Mouse (Mus musculus): ENCODE data around the gene Nsf. TPM values are rescaled to one million over a fixed set of nuclear protein-coding genes. Genes with fewer than 3 reads are reported as not detected.

The Nsf gene
- polyA plus RNA-seq, 1 experiment from 2014 or later: 26.8 TPM

GRCm38 (mm10) chr11:103941351-103941750 lies 12.5 kb downstream of the Nsf start:
- 78% methylated on average over 5 of the region's 5 CpGs for WGBS
- Histone ChIP-seq H3K36me3 (ENCODE audit: control insufficient read depth, insufficient read depth, low read length) (0 out of 2 replicates have a peak, but pooled peaks cover 3% of the 10 kb centered on the region), H3K4me1 (ENCODE audit: control insufficient read depth in 2 of 2, insufficient read depth in 2 of 2, low read length in 2 of 2) (no peaks in the 10 kb centered on the region), H3K27ac (replicated peaks in 1 of 2; ENCODE audit: control insufficient read depth in 1 of 2, insufficient read depth in 1 of 2, low read depth in 2 of 2, low read length in 2 of 2) (no peak overlapping the region), H3K9ac (ENCODE audit: low read length) (no peak overlapping the region), H3K27me3 (ENCODE audit: control insufficient read depth, insufficient read depth, low read length) (no peaks in the 10 kb centered on the region), H3K4me2 (ENCODE audit: low read length) (no peak overlapping the region), H3K9me3 (ENCODE audit: control insufficient read depth, low read length) (no peaks in the 10 kb centered on the region), H3K4me3 (ENCODE audit: control insufficient read depth in 1 of 2, insufficient read depth in 1 of 2, low read depth in 1 of 2, low read length in 2 of 2) (no peak overlapping the region)
- ATAC-seq (ENCODE audit: insufficient number of reproducible peaks, insufficient read depth, low FRiP score, low read depth): no peak

- no peak for ATAC-seq (ENCODE audit: insufficient number of reproducible peaks, insufficient read depth, low FRiP score, low read depth)
- 72% methylated on average over 6 of the region's 6 CpGs for WGBS
Measured at GRCm38 (mm10) chr11:103940887-103941286, 13.0 kb downstream of the Nsf start.

DNA sequence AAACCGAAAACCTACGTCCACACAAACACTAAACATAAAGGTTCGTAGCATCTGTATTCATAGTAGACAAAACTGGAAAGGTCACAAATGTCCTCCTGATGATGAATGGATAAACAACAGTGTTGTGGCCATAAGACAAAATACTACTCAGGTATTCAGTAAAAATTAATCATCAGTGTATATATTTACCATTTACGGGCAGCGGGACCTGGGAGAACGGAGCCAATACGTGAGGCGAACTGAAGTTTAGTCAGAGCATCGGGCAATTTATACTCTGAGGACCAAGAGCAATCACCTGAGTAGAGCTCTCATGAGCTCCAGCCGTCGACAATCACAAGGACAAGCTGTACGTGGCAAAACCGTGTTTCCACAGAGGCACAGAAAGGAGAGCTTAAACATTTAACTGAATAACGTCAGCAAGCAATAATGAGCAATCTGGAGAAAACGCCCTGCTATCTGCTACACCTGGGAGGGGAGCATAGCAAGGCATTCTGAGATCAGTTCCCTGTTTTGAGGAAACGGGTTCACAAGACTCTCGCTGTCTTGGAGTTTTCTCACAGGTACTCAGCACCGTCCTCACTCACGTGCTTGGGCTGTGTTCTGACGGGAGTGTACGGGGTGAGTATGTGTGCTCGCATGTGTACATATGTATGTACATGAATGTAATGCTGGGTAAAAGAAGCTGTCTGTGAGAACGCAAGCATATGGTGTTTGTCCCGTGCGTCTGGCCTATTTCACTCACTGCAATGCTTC lies 15.7 kb downstream of the Nsf start:
- H3K9ac ChIP-seq (ENCODE audit: low read length): no peak overlapping the region
- no peak for ATAC-seq (ENCODE audit: insufficient number of reproducible peaks, insufficient read depth, low FRiP score, low read depth)
- WGBS: 86% methylated on average over 25 of the region's 25 CpGs
- no peak overlapping the region for H3K27ac ChIP-seq (replicated peaks in 1 of 2; ENCODE audit: control insufficient read depth in 1 of 2, insufficient read depth in 1 of 2, low read depth in 2 of 2, low read length in 2 of 2)
- no peak overlapping the region for H3K4me3 ChIP-seq (ENCODE audit: control insufficient read depth in 1 of 2, insufficient read depth in 1 of 2, low read depth in 1 of 2, low read length in 2 of 2)
- H3K4me1 ChIP-seq (ENCODE audit: control insufficient read depth in 2 of 2, insufficient read depth in 2 of 2, low read length in 2 of 2): no peaks in the 10 kb centered on the region
- no peaks in the 10 kb centered on the region for H3K9me3 ChIP-seq (ENCODE audit: control insufficient read depth, low read length)
- 0 out of 2 replicates have a peak, but pooled peaks cover 3% of the 10 kb centered on the region for H3K36me3 ChIP-seq (ENCODE audit: control insufficient read depth, insufficient read depth, low read length)
- no peak overlapping the region for H3K4me2 ChIP-seq (ENCODE audit: low read length)
- H3K27me3 ChIP-seq (ENCODE audit: control insufficient read depth, insufficient read depth, low read length): no peaks in the 10 kb centered on the region

More at GRCm38 (mm10) chr11:103940887-103941286, 13.0 kb downstream of the Nsf start:
- no peaks in the 10 kb centered on the region for H3K27me3 ChIP-seq (ENCODE audit: control insufficient read depth, insufficient read depth, low read length)
- no peak overlapping the region for H3K4me2 ChIP-seq (ENCODE audit: low read length)
- H3K4me1 ChIP-seq (ENCODE audit: control insufficient read depth in 2 of 2, insufficient read depth in 2 of 2, low read length in 2 of 2): no peaks in the 10 kb centered on the region
- no peak overlapping the region for H3K4me3 ChIP-seq (ENCODE audit: control insufficient read depth in 1 of 2, insufficient read depth in 1 of 2, low read depth in 1 of 2, low read length in 2 of 2)
- H3K9me3 ChIP-seq (ENCODE audit: control insufficient read depth, low read length): no peaks in the 10 kb centered on the region
- 0 out of 2 replicates have a peak, but pooled peaks cover 3% of the 10 kb centered on the region for H3K36me3 ChIP-seq (ENCODE audit: control insufficient read depth, insufficient read depth, low read length)
- no peak overlapping the region for H3K27ac ChIP-seq (replicated peaks in 1 of 2; ENCODE audit: control insufficient read depth in 1 of 2, insufficient read depth in 1 of 2, low read depth in 2 of 2, low read length in 2 of 2)
- no peak overlapping the region for H3K9ac ChIP-seq (ENCODE audit: low read length)

DNA sequence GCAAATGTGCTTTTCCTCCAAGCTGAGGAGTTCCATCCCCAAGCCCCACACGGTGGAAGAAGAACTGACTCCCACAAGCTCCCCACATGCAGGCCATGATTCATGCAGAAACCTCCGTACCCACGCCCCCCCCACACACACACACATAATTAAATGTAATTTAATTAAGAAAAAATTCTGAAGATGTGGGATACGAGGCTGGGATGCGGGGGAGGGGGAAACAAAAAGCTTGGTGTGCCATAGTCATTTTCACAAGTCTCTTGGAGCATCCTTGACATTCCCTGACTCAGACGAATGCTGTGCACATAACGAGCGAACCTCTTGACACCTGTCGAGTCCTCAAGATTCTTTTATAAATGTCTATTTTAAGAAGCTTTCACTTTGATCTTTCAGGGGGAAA lies 16.4 kb downstream of the Nsf start:
- no peak overlapping the region for H3K4me2 ChIP-seq (ENCODE audit: low read length)
- 79% methylated on average over 9 of the region's 9 CpGs for WGBS
- H3K4me1 ChIP-seq (ENCODE audit: control insufficient read depth in 2 of 2, insufficient read depth in 2 of 2, low read length in 2 of 2): no peaks in the 10 kb centered on the region
- no peak overlapping the region for H3K4me3 ChIP-seq (ENCODE audit: control insufficient read depth in 1 of 2, insufficient read depth in 1 of 2, low read depth in 1 of 2, low read length in 2 of 2)
- ATAC-seq (ENCODE audit: insufficient number of reproducible peaks, insufficient read depth, low FRiP score, low read depth): no peak
- H3K9me3 ChIP-seq (ENCODE audit: control insufficient read depth, low read length): no peaks in the 10 kb centered on the region
- no peak overlapping the region for H3K27ac ChIP-seq (replicated peaks in 1 of 2; ENCODE audit: control insufficient read depth in 1 of 2, insufficient read depth in 1 of 2, low read depth in 2 of 2, low read length in 2 of 2)
- 0 out of 2 replicates have a peak, but pooled peaks cover 3% of the 10 kb centered on the region for H3K36me3 ChIP-seq (ENCODE audit: control insufficient read depth, insufficient read depth, low read length)
- H3K27me3 ChIP-seq (ENCODE audit: control insufficient read depth, insufficient read depth, low read length): no peaks in the 10 kb centered on the region
- H3K9ac ChIP-seq (ENCODE audit: low read length): no peak overlapping the region

DNA sequence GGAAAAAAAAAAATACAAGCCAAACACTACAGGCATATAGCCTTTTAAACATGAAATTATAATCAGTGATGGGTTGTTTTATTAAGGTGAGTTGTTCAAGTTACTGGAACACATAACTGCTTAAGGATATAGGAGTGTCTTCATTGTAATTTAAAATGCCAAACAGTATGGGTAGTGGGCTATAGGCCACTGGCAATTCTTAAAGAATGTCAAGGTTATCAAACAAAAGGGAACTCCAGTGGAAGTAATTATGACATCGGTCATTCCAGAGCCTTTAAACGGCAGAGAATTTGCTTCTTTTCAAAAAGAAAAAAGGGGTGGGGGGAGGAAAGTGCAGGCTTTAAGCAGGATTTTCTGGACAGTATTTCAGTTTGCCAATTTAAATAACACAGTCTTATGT lies 18.1 kb downstream of the Nsf start:
- Histone ChIP-seq H3K9me3 (ENCODE audit: control insufficient read depth, low read length) (no peaks in the 10 kb centered on the region), H3K4me3 (ENCODE audit: control insufficient read depth in 1 of 2, insufficient read depth in 1 of 2, low read depth in 1 of 2, low read length in 2 of 2) (no peak overlapping the region), H3K4me2 (ENCODE audit: low read length) (no peak overlapping the region), H3K27ac (replicated peaks in 1 of 2; ENCODE audit: control insufficient read depth in 1 of 2, insufficient read depth in 1 of 2, low read depth in 2 of 2, low read length in 2 of 2) (no peak overlapping the region), H3K36me3 (ENCODE audit: control insufficient read depth, insufficient read depth, low read length) (0 out of 2 replicates have a peak, but pooled peaks cover under 1% of the 10 kb centered on the region), H3K9ac (ENCODE audit: low read length) (no peak overlapping the region), H3K27me3 (ENCODE audit: control insufficient read depth, insufficient read depth, low read length) (no peaks in the 10 kb centered on the region), H3K4me1 (ENCODE audit: control insufficient read depth in 2 of 2, insufficient read depth in 2 of 2, low read length in 2 of 2) (no peaks in the 10 kb centered on the region)
- no peak for ATAC-seq (ENCODE audit: insufficient number of reproducible peaks, insufficient read depth, low FRiP score, low read depth)
- 63% methylated on average over 2 of the region's 2 CpGs for WGBS

DNA sequence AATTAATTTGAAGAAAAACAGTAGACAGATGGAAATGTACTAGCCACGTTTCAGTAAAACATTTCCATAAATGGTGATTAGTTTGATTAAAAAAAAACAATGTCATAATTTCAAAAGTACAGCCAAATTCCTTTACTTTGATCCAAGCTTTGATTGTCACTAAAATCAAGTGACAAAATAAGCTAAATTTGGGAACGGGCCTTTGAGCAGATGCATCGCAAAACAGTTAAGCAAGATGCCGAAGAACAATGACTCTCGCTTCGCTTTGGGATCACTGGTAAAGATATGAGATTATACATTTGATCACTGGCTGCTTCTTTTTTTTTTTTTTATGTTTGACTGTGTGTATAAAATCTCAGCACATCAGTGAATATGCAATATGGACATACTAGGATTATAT lies 20.0 kb downstream of the Nsf start:
- H3K36me3 ChIP-seq (ENCODE audit: control insufficient read depth, insufficient read depth, low read length): peaks cover 9% of the 10 kb centered on the region; the same call in 1 of the 2 replicates
- no peaks in the 10 kb centered on the region for H3K4me1 ChIP-seq (ENCODE audit: control insufficient read depth in 2 of 2, insufficient read depth in 2 of 2, low read length in 2 of 2)
- 89% methylated on average over 6 of the region's 6 CpGs for WGBS
- H3K4me2 ChIP-seq (ENCODE audit: low read length): no peak overlapping the region
- H3K9ac ChIP-seq (ENCODE audit: low read length): no peak overlapping the region
- H3K27me3 ChIP-seq (ENCODE audit: control insufficient read depth, insufficient read depth, low read length): no peaks in the 10 kb centered on the region
- H3K27ac ChIP-seq (replicated peaks in 1 of 2; ENCODE audit: control insufficient read depth in 1 of 2, insufficient read depth in 1 of 2, low read depth in 2 of 2, low read length in 2 of 2): no peak overlapping the region
- H3K4me3 ChIP-seq (ENCODE audit: control insufficient read depth in 1 of 2, insufficient read depth in 1 of 2, low read depth in 1 of 2, low read length in 2 of 2): no peak overlapping the region
- H3K9me3 ChIP-seq (ENCODE audit: control insufficient read depth, low read length): no peaks in the 10 kb centered on the region
- ATAC-seq (ENCODE audit: insufficient number of reproducible peaks, insufficient read depth, low FRiP score, low read depth): no peak

DNA sequence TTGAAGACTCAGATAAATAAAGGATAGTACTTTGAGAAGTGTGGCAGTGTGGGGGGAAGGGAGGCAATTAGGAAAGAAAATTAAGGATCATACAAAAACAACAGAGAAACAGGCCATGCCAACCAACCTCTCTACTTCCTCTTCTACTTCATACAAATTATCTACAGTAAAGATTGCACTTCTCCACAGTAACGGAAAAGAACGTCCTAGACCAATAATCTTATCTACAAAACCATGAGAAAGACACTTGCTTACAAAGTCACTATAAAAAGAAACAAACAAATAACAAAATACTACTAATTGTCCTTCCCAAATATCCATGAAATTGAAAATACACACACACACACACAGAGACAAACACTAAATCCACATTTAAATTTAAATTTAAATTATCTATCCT lies 29.9 kb downstream of the Nsf start:
- no peak overlapping the region for H3K9ac ChIP-seq (ENCODE audit: low read length)

GRCm38 (mm10) chr11:103923272-103923671 lies 30.6 kb downstream of the Nsf start:
- no peak for ATAC-seq (ENCODE audit: insufficient number of reproducible peaks, insufficient read depth, low FRiP score, low read depth)
- no peaks in the 10 kb centered on the region for H3K4me1 ChIP-seq (ENCODE audit: control insufficient read depth in 2 of 2, insufficient read depth in 2 of 2, low read length in 2 of 2)
- no peak overlapping the region for H3K27ac ChIP-seq (replicated peaks in 1 of 2; ENCODE audit: control insufficient read depth in 1 of 2, insufficient read depth in 1 of 2, low read depth in 2 of 2, low read length in 2 of 2)
- 73% methylated on average over 4 of the region's 4 CpGs for WGBS
- peaks cover 29% of the 10 kb centered on the region for H3K36me3 ChIP-seq (ENCODE audit: control insufficient read depth, insufficient read depth, low read length)
- no peak overlapping the region for H3K9ac ChIP-seq (ENCODE audit: low read length)
- H3K27me3 ChIP-seq (ENCODE audit: control insufficient read depth, insufficient read depth, low read length): no peaks in the 10 kb centered on the region
- no peak overlapping the region for H3K4me3 ChIP-seq (ENCODE audit: control insufficient read depth in 1 of 2, insufficient read depth in 1 of 2, low read depth in 1 of 2, low read length in 2 of 2)
- no peak overlapping the region for H3K4me2 ChIP-seq (ENCODE audit: low read length)
- H3K9me3 ChIP-seq (ENCODE audit: control insufficient read depth, low read length): no peaks in the 10 kb centered on the region

More for the DNA sequence above, 29.9 kb downstream of the Nsf start:
- H3K4me1 ChIP-seq (ENCODE audit: control insufficient read depth in 2 of 2, insufficient read depth in 2 of 2, low read length in 2 of 2): no peaks in the 10 kb centered on the region
- no peaks in the 10 kb centered on the region for H3K9me3 ChIP-seq (ENCODE audit: control insufficient read depth, low read length)
- no peak overlapping the region for H3K27ac ChIP-seq (replicated peaks in 1 of 2; ENCODE audit: control insufficient read depth in 1 of 2, insufficient read depth in 1 of 2, low read depth in 2 of 2, low read length in 2 of 2)
- peaks cover 35% of the 10 kb centered on the region for H3K36me3 ChIP-seq (ENCODE audit: control insufficient read depth, insufficient read depth, low read length)
- ATAC-seq (ENCODE audit: insufficient number of reproducible peaks, insufficient read depth, low FRiP score, low read depth): no peak
- WGBS: 71% methylated on average over 2 of the region's 2 CpGs
- H3K4me2 ChIP-seq (ENCODE audit: low read length): no peak overlapping the region
- no peaks in the 10 kb centered on the region for H3K27me3 ChIP-seq (ENCODE audit: control insufficient read depth, insufficient read depth, low read length)
- H3K4me3 ChIP-seq (ENCODE audit: control insufficient read depth in 1 of 2, insufficient read depth in 1 of 2, low read depth in 1 of 2, low read length in 2 of 2): no peak overlapping the region
